Mouse (Mus musculus) ES-Bruce4 (cell line): ENCODE data around the gene Lmln.
"Not testable (repeated sequence)": the region's sequence is repeated elsewhere in the genome, so short reads cannot be mapped to it uniquely, and the experiment has no call there.

Source experiments
- CTCF ChIP-seq: IDR thresholded peaks from one replicate; pipeline ENCODE4 v1.8.1; 2011; ENCODE audit warnings: low read depth, low read length
- EP300 ChIP-seq: IDR thresholded peaks from 2 replicates; pipeline ENCODE4 v1.6.1; 2011; ENCODE audit warnings: low read depth, low read length; ENCODE audit not compliant: insufficient read depth

DNA sequence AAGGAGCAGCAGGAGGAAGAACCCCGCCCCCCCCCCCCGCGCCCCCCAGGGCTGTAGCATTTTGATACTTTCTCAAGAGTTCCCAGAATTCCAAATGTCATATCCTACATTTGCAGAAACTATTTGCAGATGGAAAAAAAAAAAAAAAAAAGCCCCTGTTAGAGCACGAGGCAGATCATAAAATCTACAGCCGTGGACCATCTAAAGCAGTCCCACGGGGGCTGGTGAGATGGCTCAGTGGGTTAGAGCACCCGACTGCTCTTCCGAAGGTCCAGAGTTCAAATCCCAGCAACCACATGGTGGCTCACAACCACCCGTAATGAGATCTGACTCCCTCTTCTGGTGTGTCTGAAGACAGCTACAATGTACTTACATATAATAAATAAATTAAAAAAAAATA lies 88.6 kb downstream of the Lmln start:
- not testable (repeated sequence) for TF ChIP-seq CTCF, EP300
